Mouse (Mus musculus): ENCODE data around the gene Zbtb34. TPM values are rescaled to one million over a fixed set of nuclear protein-coding genes. Genes with fewer than 3 reads are reported as not detected.

Zbtb34 gene
- polyA plus RNA-seq, 1 experiment from 2014 or later: 7.6 TPM

- Histone ChIP-seq H3K9me3 (replicated peaks; ENCODE audit: control insufficient read depth, low read length) (no peaks in the 10 kb centered on the region), H3K27ac (replicated peaks; ENCODE audit: low read depth, low read length) (no peak overlapping the region), H3K9ac (replicated peaks; ENCODE audit: low read length) (no peak overlapping the region), H3K36me3 (replicated peaks; ENCODE audit: control insufficient read depth, insufficient read depth, low read depth, low read length) (no peaks in the 10 kb centered on the region), H3K4me2 (ENCODE audit: low read depth, low read length) (no peak overlapping the region), H3K27me3 (ENCODE audit: control insufficient read depth, insufficient read depth, low read length) (no peaks in the 10 kb centered on the region), H3K4me1 (ENCODE audit: control insufficient read depth, insufficient read depth, low read length) (no peaks in the 10 kb centered on the region), H3K4me3 (ENCODE audit: low read depth, low read length) (no peak overlapping the region)
- ATAC-seq (replicated peaks; ENCODE audit: insufficient number of reproducible peaks, low FRiP score, low TSS enrichment, low read depth) (no peak), DNase-seq (ENCODE audit: low spot score) (no peak)
- WGBS: 92% methylated on average over 4 of the region's 4 CpGs
Measured at GRCm38 (mm10) chr2:33364656-33365055, 66.5 kb downstream of the Zbtb34 start.

- ATAC-seq (replicated peaks; ENCODE audit: insufficient number of reproducible peaks, low FRiP score, low TSS enrichment, low read depth) (no peak), DNase-seq (ENCODE audit: low spot score) (no peak)
- H3K4me2 ChIP-seq (ENCODE audit: low read depth, low read length): no peak overlapping the region
- H3K9me3 ChIP-seq (replicated peaks; ENCODE audit: control insufficient read depth, low read length): no peaks in the 10 kb centered on the region
- no peak overlapping the region for H3K27ac ChIP-seq (replicated peaks; ENCODE audit: low read depth, low read length)
- H3K4me3 ChIP-seq (ENCODE audit: low read depth, low read length): no peak overlapping the region
- WGBS: 78% methylated on average over 4 of the region's 4 CpGs
- no peak overlapping the region for H3K9ac ChIP-seq (replicated peaks; ENCODE audit: low read length)
- H3K4me1 ChIP-seq (ENCODE audit: control insufficient read depth, insufficient read depth, low read length): no peaks in the 10 kb centered on the region
- no peaks in the 10 kb centered on the region for H3K36me3 ChIP-seq (replicated peaks; ENCODE audit: control insufficient read depth, insufficient read depth, low read depth, low read length)
- H3K27me3 ChIP-seq (ENCODE audit: control insufficient read depth, insufficient read depth, low read length): no peaks in the 10 kb centered on the region
Measured at GRCm38 (mm10) chr2:33363890-33364289, 67.2 kb downstream of the Zbtb34 start.

- no peaks in the 10 kb centered on the region for H3K36me3 ChIP-seq (replicated peaks; ENCODE audit: control insufficient read depth, insufficient read depth, low read depth, low read length)
- ATAC-seq (replicated peaks; ENCODE audit: insufficient number of reproducible peaks, low FRiP score, low TSS enrichment, low read depth): no peak
- H3K4me2 ChIP-seq (ENCODE audit: low read depth, low read length): no peak overlapping the region
- WGBS: 80% methylated on average over 9 of the region's 9 CpGs
- no peak overlapping the region for H3K27ac ChIP-seq (replicated peaks; ENCODE audit: low read depth, low read length)
- H3K9me3 ChIP-seq (replicated peaks; ENCODE audit: control insufficient read depth, low read length): no peaks in the 10 kb centered on the region
- H3K27me3 ChIP-seq (ENCODE audit: control insufficient read depth, insufficient read depth, low read length): no peaks in the 10 kb centered on the region
- H3K4me1 ChIP-seq (ENCODE audit: control insufficient read depth, insufficient read depth, low read length): no peaks in the 10 kb centered on the region
- H3K9ac ChIP-seq (replicated peaks; ENCODE audit: low read length): no peak overlapping the region
- no peak overlapping the region for H3K4me3 ChIP-seq (ENCODE audit: low read depth, low read length)
- DNase-seq (ENCODE audit: low spot score): no peak
Measured at GRCm38 (mm10) chr2:33361139-33361716, 69.9 kb downstream of the Zbtb34 start.

- no peak overlapping the region for H3K27ac ChIP-seq (replicated peaks; ENCODE audit: low read depth, low read length)
- no peaks in the 10 kb centered on the region for H3K27me3 ChIP-seq (ENCODE audit: control insufficient read depth, insufficient read depth, low read length)
- no peak overlapping the region for H3K4me2 ChIP-seq (ENCODE audit: low read depth, low read length)
- H3K9me3 ChIP-seq (replicated peaks; ENCODE audit: control insufficient read depth, low read length): no peaks in the 10 kb centered on the region
- DNase-seq (ENCODE audit: low spot score) (no peak), ATAC-seq (replicated peaks; ENCODE audit: insufficient number of reproducible peaks, low FRiP score, low TSS enrichment, low read depth) (no peak)
- no peaks in the 10 kb centered on the region for H3K36me3 ChIP-seq (replicated peaks; ENCODE audit: control insufficient read depth, insufficient read depth, low read depth, low read length)
- no peaks in the 10 kb centered on the region for H3K4me1 ChIP-seq (ENCODE audit: control insufficient read depth, insufficient read depth, low read length)
- H3K9ac ChIP-seq (replicated peaks; ENCODE audit: low read length): no peak overlapping the region
- H3K4me3 ChIP-seq (ENCODE audit: low read depth, low read length): no peak overlapping the region
- WGBS: 81% methylated on average over 3 of the region's 3 CpGs
Measured at GRCm38 (mm10) chr2:33360564-33360963, 70.6 kb downstream of the Zbtb34 start.

GRCm38 (mm10) chr2:33359184-33359583 is 71.9 kb downstream of the Zbtb34 start:
- 85% methylated on average over 8 of the region's 8 CpGs for WGBS
- ATAC-seq (replicated peaks; ENCODE audit: insufficient number of reproducible peaks, low FRiP score, low TSS enrichment, low read depth) (no peak), DNase-seq (ENCODE audit: low spot score) (no peak)
- H3K27me3 ChIP-seq (ENCODE audit: control insufficient read depth, insufficient read depth, low read length): no peaks in the 10 kb centered on the region
- H3K4me1 ChIP-seq (ENCODE audit: control insufficient read depth, insufficient read depth, low read length): no peaks in the 10 kb centered on the region
- H3K4me2 ChIP-seq (ENCODE audit: low read depth, low read length): no peak overlapping the region
- H3K9ac ChIP-seq (replicated peaks; ENCODE audit: low read length): no peak overlapping the region
- no peak overlapping the region for H3K4me3 ChIP-seq (ENCODE audit: low read depth, low read length)
- no peak overlapping the region for H3K27ac ChIP-seq (replicated peaks; ENCODE audit: low read depth, low read length)
- H3K36me3 ChIP-seq (replicated peaks; ENCODE audit: control insufficient read depth, insufficient read depth, low read depth, low read length): no peaks in the 10 kb centered on the region
- no peaks in the 10 kb centered on the region for H3K9me3 ChIP-seq (replicated peaks; ENCODE audit: control insufficient read depth, low read length)

GRCm38 (mm10) chr2:33357250-33357838 is 73.8 kb downstream of the Zbtb34 start:
- no peaks in the 10 kb centered on the region for H3K4me1 ChIP-seq (ENCODE audit: control insufficient read depth, insufficient read depth, low read length)
- DNase-seq (ENCODE audit: low spot score): no peak
- H3K9ac ChIP-seq (replicated peaks; ENCODE audit: low read length): no peak overlapping the region
- no peaks in the 10 kb centered on the region for H3K9me3 ChIP-seq (replicated peaks; ENCODE audit: control insufficient read depth, low read length)
- no peak for ATAC-seq (replicated peaks; ENCODE audit: insufficient number of reproducible peaks, low FRiP score, low TSS enrichment, low read depth)
- H3K36me3 ChIP-seq (replicated peaks; ENCODE audit: control insufficient read depth, insufficient read depth, low read depth, low read length): no peaks in the 10 kb centered on the region
- WGBS: 83% methylated on average over 7 of the region's 7 CpGs
- no peaks in the 10 kb centered on the region for H3K27me3 ChIP-seq (ENCODE audit: control insufficient read depth, insufficient read depth, low read length)
- H3K4me2 ChIP-seq (ENCODE audit: low read depth, low read length): no peak overlapping the region
- no peak overlapping the region for H3K4me3 ChIP-seq (ENCODE audit: low read depth, low read length)
- no peak overlapping the region for H3K27ac ChIP-seq (replicated peaks; ENCODE audit: low read depth, low read length)

Small RNA genes lying within 50 kb of the gene (microRNA-seq; reads per million reads assigned to microRNA genes)
- not detected for gene Gm25998 (ENCODE audit: borderline number of aligned reads)

Other genes with a start within 250 kb of the Zbtb34 start
- 28.6 and 30.4 TPM in 2 replicates for gene Angptl2, start 215.3 kb downstream of the Zbtb34 start, polyA plus RNA-seq (2014; fragmentation: Nextera tagmentation; extraction: Ambion mirVana)
- 3.9 and 5.2 TPM in 2 replicates for gene Ralgps1, start 59.8 kb downstream of the Zbtb34 start, polyA plus RNA-seq (2014; fragmentation: Nextera tagmentation; extraction: Ambion mirVana)
- gene Zbtb43, start 37.2 kb upstream of the Zbtb34 start, polyA plus RNA-seq (2014; fragmentation: Nextera tagmentation; extraction: Ambion mirVana): 23.7 and 25.5 TPM in 2 replicates
- 1.2 TPM in 2 replicates for gene Lmx1b, start 209.2 kb upstream of the Zbtb34 start, polyA plus RNA-seq (2014; fragmentation: Nextera tagmentation; extraction: Ambion mirVana)

All from embryonic facial prominence, embryonic 11.5 days (tissue).